Mouse (Mus musculus): ENCODE measurements around the gene Numb. TPM values are rescaled to one million over a fixed set of nuclear protein-coding genes. Genes with fewer than 3 reads are reported as not detected.

Gene Numb
- polyA plus RNA-seq, 1 experiment, result 24.5 TPM

GRCm38 (mm10) chr12:83852512-83853213 lies 69.1 kb downstream of the Numb start:
- no peaks in the 10 kb centered on the region for H3K27me3 ChIP-seq (ENCODE audit: control insufficient read depth, insufficient read depth, low read length)
- H3K4me3 ChIP-seq (ENCODE audit: control insufficient read depth, low read depth, low read length), result no peak overlapping the region
- no peak overlapping the region for H3K27ac ChIP-seq (ENCODE audit: control insufficient read depth, insufficient read depth, low read depth, low read length)
- no peaks in the 10 kb centered on the region for H3K4me1 ChIP-seq (ENCODE audit: control insufficient read depth, insufficient read depth, low read length)
- no peaks in the 10 kb centered on the region for H3K36me3 ChIP-seq (ENCODE audit: control insufficient read depth, insufficient read depth, low read length)
- no peak for TF ChIP-seq POLR2A (IDR thresholded peaks at IDR 0.05; ENCODE audit: control insufficient read depth, low read depth, low read length)
- no peak for TF ChIP-seq CTCF (IDR thresholded peaks at IDR 0.05; ENCODE audit: control insufficient read depth, insufficient read depth, insufficient replicate concordance, low read depth, low read length)

GRCm38 (mm10) chr12:83850334-83850733 lies 71.4 kb downstream of the Numb start:
- H3K4me1 ChIP-seq (ENCODE audit: control insufficient read depth, insufficient read depth, low read length), result no peaks in the 10 kb centered on the region
- no peaks in the 10 kb centered on the region for H3K36me3 ChIP-seq (ENCODE audit: control insufficient read depth, insufficient read depth, low read length)
- no peak overlapping the region for H3K4me3 ChIP-seq (ENCODE audit: control insufficient read depth, low read depth, low read length)
- TF ChIP-seq CTCF (IDR thresholded peaks at IDR 0.05; ENCODE audit: control insufficient read depth, insufficient read depth, insufficient replicate concordance, low read depth, low read length) (no peak), POLR2A (IDR thresholded peaks at IDR 0.05; ENCODE audit: control insufficient read depth, low read depth, low read length) (no peak)
- no peak overlapping the region for H3K27ac ChIP-seq (ENCODE audit: control insufficient read depth, insufficient read depth, low read depth, low read length)
- no peaks in the 10 kb centered on the region for H3K27me3 ChIP-seq (ENCODE audit: control insufficient read depth, insufficient read depth, low read length)

DNA sequence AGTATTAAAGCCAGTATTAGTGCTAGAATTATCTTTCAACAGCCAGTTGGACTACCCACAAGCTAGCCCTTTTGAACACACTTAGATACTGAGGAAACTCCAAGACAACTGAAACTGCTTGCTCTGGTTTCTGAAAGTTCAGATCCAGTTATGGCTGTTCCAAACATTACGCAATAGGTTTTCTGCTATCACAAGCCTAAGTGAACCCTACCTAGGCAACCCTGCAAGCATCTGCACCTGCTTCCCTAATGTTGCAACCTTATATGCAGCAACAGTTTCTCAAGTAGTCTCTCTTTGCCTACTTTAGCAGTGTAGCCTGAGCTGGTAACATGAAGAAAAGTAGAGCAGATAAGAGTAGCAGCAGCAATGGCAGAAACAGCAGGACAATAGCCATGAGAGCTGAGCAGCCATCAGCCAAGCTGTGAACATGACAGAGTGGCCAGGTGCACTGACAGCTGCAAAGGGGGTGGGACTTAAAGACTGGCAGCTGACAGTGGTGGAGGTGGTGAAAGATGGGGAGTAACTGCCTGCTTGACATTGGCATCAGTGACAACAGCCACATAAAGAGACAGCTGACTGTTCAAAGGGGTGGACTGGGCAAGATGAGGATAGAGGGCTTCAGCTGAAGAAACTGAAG lies 73.0 kb downstream of the Numb start:
- H3K36me3 ChIP-seq (ENCODE audit: control insufficient read depth, insufficient read depth, low read length), result no peaks in the 10 kb centered on the region
- no peaks in the 10 kb centered on the region for H3K4me1 ChIP-seq (ENCODE audit: control insufficient read depth, insufficient read depth, low read length)
- TF ChIP-seq POLR2A (IDR thresholded peaks at IDR 0.05; ENCODE audit: control insufficient read depth, low read depth, low read length) (no peak), CTCF (IDR thresholded peaks at IDR 0.05; ENCODE audit: control insufficient read depth, insufficient read depth, insufficient replicate concordance, low read depth, low read length) (no peak)
- H3K27ac ChIP-seq (ENCODE audit: control insufficient read depth, insufficient read depth, low read depth, low read length), result no peak overlapping the region
- H3K27me3 ChIP-seq (ENCODE audit: control insufficient read depth, insufficient read depth, low read length), result no peaks in the 10 kb centered on the region
- no peak overlapping the region for H3K4me3 ChIP-seq (ENCODE audit: control insufficient read depth, low read depth, low read length)

DNA sequence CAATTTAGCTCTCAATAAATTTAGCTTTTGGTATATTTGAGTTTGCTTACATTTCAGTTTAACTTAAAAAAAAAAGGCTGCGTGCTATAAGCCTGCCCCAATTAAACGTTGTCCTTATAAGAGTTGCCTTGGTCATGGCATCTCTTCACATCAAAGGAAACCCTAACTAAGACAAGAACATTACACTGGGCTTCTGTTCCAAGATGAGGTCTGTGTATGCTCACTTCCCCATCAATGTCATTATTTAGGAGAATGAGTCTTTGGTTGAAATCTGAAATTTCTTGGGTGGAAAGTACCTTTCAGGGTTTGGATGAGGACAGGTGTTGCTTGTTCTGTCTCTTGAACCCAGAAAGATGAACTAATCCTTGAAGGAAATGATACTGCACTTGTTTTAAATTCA lies 73.9 kb downstream of the Numb start:
- TF ChIP-seq POLR2A (IDR thresholded peaks at IDR 0.05; ENCODE audit: control insufficient read depth, low read depth, low read length) (no peak), CTCF (IDR thresholded peaks at IDR 0.05; ENCODE audit: control insufficient read depth, insufficient read depth, insufficient replicate concordance, low read depth, low read length) (no peak)

GRCm38 (mm10) chr12:83842678-83843440 lies 78.9 kb downstream of the Numb start:
- no peak for TF ChIP-seq CTCF (IDR thresholded peaks at IDR 0.05; ENCODE audit: control insufficient read depth, insufficient read depth, insufficient replicate concordance, low read depth, low read length)
- no peak for TF ChIP-seq POLR2A (IDR thresholded peaks at IDR 0.05; ENCODE audit: control insufficient read depth, low read depth, low read length)
- no peak overlapping the region for H3K27ac ChIP-seq (ENCODE audit: control insufficient read depth, insufficient read depth, low read depth, low read length)

More for the DNA sequence above, 73.9 kb downstream of the Numb start:
- Histone ChIP-seq H3K27ac (ENCODE audit: control insufficient read depth, insufficient read depth, low read depth, low read length) (no peak overlapping the region), H3K4me3 (ENCODE audit: control insufficient read depth, low read depth, low read length) (no peak overlapping the region), H3K27me3 (ENCODE audit: control insufficient read depth, insufficient read depth, low read length) (no peaks in the 10 kb centered on the region), H3K36me3 (ENCODE audit: control insufficient read depth, insufficient read depth, low read length) (no peaks in the 10 kb centered on the region), H3K4me1 (ENCODE audit: control insufficient read depth, insufficient read depth, low read length) (no peaks in the 10 kb centered on the region)

GRCm38 (mm10) chr12:83841409-83842190 lies 80.1 kb downstream of the Numb start:
- no peaks in the 10 kb centered on the region for H3K36me3 ChIP-seq (ENCODE audit: control insufficient read depth, insufficient read depth, low read length)
- TF ChIP-seq POLR2A (IDR thresholded peaks at IDR 0.05; ENCODE audit: control insufficient read depth, low read depth, low read length) (no peak), CTCF (IDR thresholded peaks at IDR 0.05; ENCODE audit: control insufficient read depth, insufficient read depth, insufficient replicate concordance, low read depth, low read length) (no peak)
- H3K4me1 ChIP-seq (ENCODE audit: control insufficient read depth, insufficient read depth, low read length), result no peaks in the 10 kb centered on the region

More at GRCm38 (mm10) chr12:83842678-83843440, 78.9 kb downstream of the Numb start:
- no peak overlapping the region for H3K4me3 ChIP-seq (ENCODE audit: control insufficient read depth, low read depth, low read length)
- H3K27me3 ChIP-seq (ENCODE audit: control insufficient read depth, insufficient read depth, low read length), result no peaks in the 10 kb centered on the region
- H3K36me3 ChIP-seq (ENCODE audit: control insufficient read depth, insufficient read depth, low read length), result no peaks in the 10 kb centered on the region
- no peaks in the 10 kb centered on the region for H3K4me1 ChIP-seq (ENCODE audit: control insufficient read depth, insufficient read depth, low read length)

More at GRCm38 (mm10) chr12:83841409-83842190, 80.1 kb downstream of the Numb start:
- no peak overlapping the region for H3K4me3 ChIP-seq (ENCODE audit: control insufficient read depth, low read depth, low read length)
- no peak overlapping the region for H3K27ac ChIP-seq (ENCODE audit: control insufficient read depth, insufficient read depth, low read depth, low read length)
- no peaks in the 10 kb centered on the region for H3K27me3 ChIP-seq (ENCODE audit: control insufficient read depth, insufficient read depth, low read length)

Measured in testis, adult 2 months (tissue).